ENCODE assay signal across 10 mouse cellular contexts in genomic region chr13:43903391-43903790, GRCm38 (mm10).
DNase-seq lines count a peak whose midpoint lies in the region; ATAC-seq and TF ChIP-seq lines count a peak whose summit lies in the region.
"Had no signal": no experiment of that assay in that cellular context is flagged by ENCODE, and none has a peak within 500 bp of the region (broad histone marks: within the 10 kb centered on the region; RNA-seq: fewer than 3 reads in every experiment).

No protein-coding gene starts in this region.

- H3K27ac ChIP-seq in gastrocnemius, adult 2 months: no peak overlapping the region
- H3K27ac ChIP-seq: limb, embryonic 15.5 days had no signal

- peak; percentile 28 for DNase-seq in gastrocnemius, adult 2 months
- no peak for DNase-seq in gastrocnemius, postnatal 10 days
- DNase-seq in right cerebral cortex, postnatal 10 days (ENCODE audit: low spot score in 2 of 2): peak; percentile 33 to 38
- DNase-seq in right cerebral cortex, postnatal 14 days: no peak
- DNase-seq in kidney, postnatal 14 days: peak; percentile 38
- no peak for DNase-seq in urinary bladder, postnatal 25 days (ENCODE audit: low spot score)
- DNase-seq in retina, postnatal 1 day: no peak
- DNase-seq: B cell, adult 2 months had no signal

- TF ChIP-seq CTCF in gastrocnemius, adult 2 months (IDR thresholded peaks at IDR 0.05): no peak

- ATAC-seq in frontal cortex, adult (ENCODE audit: low TSS enrichment): no peak

- intact Hi-C loops in gastrocnemius, adult 2 months (cut with DNase I): no loop called here

- H3K4me3 ChIP-seq in gastrocnemius, adult 2 months: no peak overlapping the region
- H3K4me3 ChIP-seq: limb, embryonic 15.5 days had no signal

Comparison
In these comparisons a context has a peak if more than half of its experiments do, and no peak if none do; other contexts are left out.
1. DNase-seq: peak in gastrocnemius, adult 2 months (single experiment), right cerebral cortex, postnatal 10 days (2 of 2) and kidney, postnatal 14 days (single experiment); none in gastrocnemius, postnatal 10 days (single experiment), right cerebral cortex, postnatal 14 days (single experiment), urinary bladder, postnatal 25 days (single experiment) and retina, postnatal 1 day (single experiment).